Comparison of ENCODE assay signal across 8 mouse cellular contexts in the genomic region with DNA sequence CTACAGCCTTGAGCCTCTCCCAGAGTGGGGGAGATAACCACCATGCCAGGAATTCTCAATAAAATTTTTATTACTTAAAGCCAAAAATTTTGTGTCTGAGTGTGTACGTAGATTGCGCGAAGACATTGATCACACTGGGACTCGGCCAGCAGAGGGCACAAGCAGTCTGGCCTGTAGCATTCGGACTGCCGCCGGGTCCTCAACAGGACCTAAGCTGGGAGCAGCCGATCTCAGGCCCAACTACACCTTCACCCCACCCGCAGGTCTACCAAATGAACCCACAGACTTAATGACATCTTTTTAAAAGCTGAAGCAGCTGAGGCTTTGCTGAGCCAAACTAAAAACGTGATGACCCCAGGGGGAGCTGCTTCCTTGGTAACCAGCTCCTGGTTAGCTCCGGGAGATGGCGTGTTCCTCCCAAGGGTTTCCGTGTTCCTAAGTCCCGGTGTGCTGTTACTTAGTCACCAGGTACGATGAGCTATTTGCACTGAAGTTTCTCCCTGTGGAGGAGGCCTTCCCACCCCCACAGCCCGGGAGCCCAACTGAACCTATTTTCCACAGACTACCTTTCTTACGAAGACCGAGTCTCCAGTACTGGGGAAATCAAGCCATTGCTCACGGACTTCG. TPM values are rescaled to one million over a fixed set of nuclear protein-coding genes. Genes with fewer than 3 reads are reported as not detected.
DNase-seq lines count a peak whose midpoint lies in the region; ATAC-seq and TF ChIP-seq lines count a peak whose summit lies in the region.

No protein-coding gene starts in this region.

- peak; percentile 90 for TF ChIP-seq RAD21 in CH12.LX (IDR thresholded peaks at IDR 0.05; ENCODE audit: low read depth, low read length)

- no peak overlapping the region for H3K9ac ChIP-seq in forebrain, embryonic 13.5 days
- H3K9ac ChIP-seq in CH12.LX (ENCODE audit: insufficient read depth, low read depth): no peak overlapping the region
- no peak overlapping the region for H3K9ac ChIP-seq in kidney, embryonic 15.5 days

- no peak; the same call in 1 of the 2 replicates for TF ChIP-seq POLR2A in CH12.LX (IDR thresholded peaks at IDR 0.05; ENCODE audit: low read depth, low read length)

- dilution Hi-C loops in CH12.LX (cut with MboI; ENCODE audit: extremely low pct_ligation_motif_present, extremely low pct_unique_long_range_greater_than_20kb, low sequenced_read_pairs): no loop called here

- no peaks in the 10 kb centered on the region for H3K27me3 ChIP-seq in forebrain, embryonic 10.5 days (ENCODE audit: poor library complexity, severe bottlenecking)
- no peaks in the 10 kb centered on the region for H3K27me3 ChIP-seq in forebrain, embryonic 13.5 days
- no peaks in the 10 kb centered on the region for H3K27me3 ChIP-seq in CH12.LX (replicated peaks)
- no peaks in the 10 kb centered on the region for H3K27me3 ChIP-seq in kidney, embryonic 15.5 days

- 67% methylated on average over 20 of the region's 20 CpGs for WGBS in forebrain, embryonic 10.5 days
- WGBS in forebrain, embryonic 13.5 days: 66% methylated on average over 20 of the region's 20 CpGs
- WGBS in kidney, embryonic 15.5 days: 65% methylated on average over 20 of the region's 20 CpGs

- no peak for ATAC-seq in forebrain, embryonic 13.5 days
- no peak for ATAC-seq in kidney, embryonic 15.5 days (replicated peaks; ENCODE audit: low FRiP score)

- peak in 1 of 2 experiments; percentile 93; a peak in 3 of 4 replicates for TF ChIP-seq CTCF in CH12.LX (conservative IDR thresholded peaks at IDR 0.05 in 1 of 2, IDR thresholded peaks at IDR 0.05 in 1 of 2; ENCODE audit: low read depth in 2 of 2, low read length in 2 of 2)

- H3K4me2 ChIP-seq in forebrain, embryonic 13.5 days: no peak overlapping the region
- H3K4me2 ChIP-seq in CH12.LX (ENCODE audit: insufficient read depth, low read depth, poor library complexity, severe bottlenecking): no peak overlapping the region
- peak overlapping the region; percentile 48 for H3K4me2 ChIP-seq in kidney, embryonic 15.5 days

- H3K9me3 ChIP-seq in forebrain, embryonic 10.5 days: no peaks in the 10 kb centered on the region
- H3K9me3 ChIP-seq in forebrain, embryonic 13.5 days (replicated peaks): no peaks in the 10 kb centered on the region
- no peaks in the 10 kb centered on the region for H3K9me3 ChIP-seq in CH12.LX (replicated peaks; ENCODE audit: low read length)
- H3K9me3 ChIP-seq in kidney, embryonic 15.5 days (replicated peaks): no peaks in the 10 kb centered on the region

- peaks cover 48% of the 10 kb centered on the region for H3K4me1 ChIP-seq in forebrain, embryonic 10.5 days
- peaks cover 15% of the 10 kb centered on the region for H3K4me1 ChIP-seq in forebrain, embryonic 13.5 days
- peaks cover 27 to 69% of the 10 kb centered on the region in 2 experiments for H3K4me1 ChIP-seq in CH12.LX (ENCODE audit: control insufficient read depth in 1 of 2, insufficient read depth in 2 of 2)
- peaks cover 25% of the 10 kb centered on the region for H3K4me1 ChIP-seq in kidney, embryonic 15.5 days

- H3K4me3 ChIP-seq in forebrain, embryonic 10.5 days: 0 out of 2 replicates have a peak overlapping the region, but pooled peaks have one; percentile 23
- H3K4me3 ChIP-seq in forebrain, embryonic 13.5 days: no peak overlapping the region
- H3K4me3 ChIP-seq in CH12.LX (replicated peaks in 1 of 3; ENCODE audit: low read depth in 2 of 3, low read length in 2 of 3, poor library complexity in 1 of 3): no peak overlapping the region
- H3K4me3 ChIP-seq in kidney, embryonic 15.5 days (replicated peaks): peak overlapping the region; percentile 41; the same call in 1 of the 2 replicates

- H3K27ac ChIP-seq in forebrain, embryonic 10.5 days: 0 out of 2 replicates have a peak overlapping the region, but pooled peaks have one; percentile 5
- H3K27ac ChIP-seq in forebrain, embryonic 13.5 days: no peak overlapping the region
- H3K27ac ChIP-seq in CH12.LX (ENCODE audit: insufficient read depth, low read depth): no peak overlapping the region
- peak overlapping the region; percentile 5; the same call in 1 of the 2 replicates for H3K27ac ChIP-seq in kidney, embryonic 15.5 days

- in situ Hi-C loops in CH12.LX (cut with MboI; ENCODE audit: low pct_ligation_motif_present, low pct_unique_long_range_greater_than_20kb, low sequenced_read_pairs): no loop called here

- H3K79me2 ChIP-seq in CH12.LX (replicated peaks; ENCODE audit: control insufficient read depth, extremely low read depth, insufficient read depth, poor library complexity, severe bottlenecking): peaks cover 28% of the 10 kb centered on the region

- peaks cover 51% of the 10 kb centered on the region for H3K36me3 ChIP-seq in forebrain, embryonic 10.5 days (replicated peaks)
- peaks cover 43% of the 10 kb centered on the region for H3K36me3 ChIP-seq in forebrain, embryonic 13.5 days (ENCODE audit: poor library complexity, severe bottlenecking)
- peaks cover 43 to 84% of the 10 kb centered on the region in 2 experiments for H3K36me3 ChIP-seq in CH12.LX (replicated peaks in 1 of 2; ENCODE audit: control insufficient read depth in 1 of 2, insufficient read depth in 1 of 2, low read length in 1 of 2)
- peaks cover 44% of the 10 kb centered on the region for H3K36me3 ChIP-seq in kidney, embryonic 15.5 days

- peak; percentile 54 for DNase-seq in forebrain, embryonic 10.5 days (ENCODE audit: extremely low spot score, low spot score)
- DNase-seq in CH12.LX (ENCODE audit: extremely low read depth): peak; percentile 71
- peak; percentile 75 for DNase-seq in embryo, embryonic 10.5 days (ENCODE audit: low spot score)
- peak; percentile 67 to 69 for DNase-seq in lung, postnatal 4 days
- peak; percentile 60 to 64 for DNase-seq in thymus, postnatal 36 days
- DNase-seq in right cerebral cortex, adult 2 months (ENCODE audit: low spot score in 2 of 2): no peak

- no peak for TF ChIP-seq EP300 in CH12.LX (IDR thresholded peaks at IDR 0.05; ENCODE audit: low read length)

TF ChIP-seq in CH12.LX, 34 proteins besides CTCF, POLR2A, EP300 and RAD21 (continues in another document):
- peak; percentile 91 for TF ChIP-seq ZC3H11A (IDR thresholded peaks at IDR 0.05; ENCODE audit: low read depth, low read length)
- TF ChIP-seq ZNF384 (IDR thresholded peaks at IDR 0.05; ENCODE audit: low read depth, low read length): no peak
- no peak for TF ChIP-seq GABPA (IDR thresholded peaks at IDR 0.05; ENCODE audit: insufficient replicate concordance, low read depth, low read length)
- TF ChIP-seq BHLHE40 (IDR thresholded peaks at IDR 0.05; ENCODE audit: low read depth, low read length): no peak
- TF ChIP-seq SMC3 (IDR thresholded peaks at IDR 0.05; ENCODE audit: low read depth, low read length): peak; percentile 97
- TF ChIP-seq HCFC1 (IDR thresholded peaks at IDR 0.05; ENCODE audit: low read depth, low read length): no peak
- no peak for TF ChIP-seq NRF1 (IDR thresholded peaks at IDR 0.05; ENCODE audit: low read depth, low read length)
- no peak for TF ChIP-seq E2F4 (IDR thresholded peaks at IDR 0.05; ENCODE audit: insufficient replicate concordance, low read depth, low read length)
- no peak for TF ChIP-seq USF1 (IDR thresholded peaks at IDR 0.05; ENCODE audit: low read depth, low read length)
- peak; percentile 54; the same call in 1 of the 2 replicates for TF ChIP-seq MAZ (IDR thresholded peaks at IDR 0.05; ENCODE audit: low read depth, low read length)
- TF ChIP-seq CHD2 (IDR thresholded peaks at IDR 0.05; ENCODE audit: low read length): no peak
- TF ChIP-seq MAX (IDR thresholded peaks at IDR 0.05; ENCODE audit: low read length): no peak
- no peak for TF ChIP-seq NELFE (IDR thresholded peaks at IDR 0.05; ENCODE audit: low read depth, low read length)

RNA-seq across cellular contexts. Expression of a gene that starts 4.8 kb away (rescaled TPM):
- polyA plus RNA-seq in forebrain, embryonic 10.5 days (2016; fragmentation: Nextera tagmentation; extraction: Ambion mirVana): 490 and 492 TPM in 2 replicates
- polyA plus RNA-seq in forebrain, embryonic 13.5 days (2015; fragmentation: Nextera tagmentation; extraction: Ambion mirVana): 289 and 292 TPM in 2 replicates
- total RNA-seq in CH12.LX (2012; rRNA removed) (440 and 578 TPM in 2 replicates), CH12.LX (2014; rRNA removed) (380 and 405 TPM in 2 replicates)
- 623 and 694 TPM in 2 replicates for polyA plus RNA-seq in CH12.LX (2012; ENCODE audit: insufficient read length, low read depth)
- polyA plus RNA-seq in kidney, embryonic 15.5 days (2015; fragmentation: Nextera tagmentation; extraction: Ambion mirVana): 401 and 402 TPM in 2 replicates

RNA-seq across cellular contexts. Expression of a gene that starts 5.0 kb away (rescaled TPM):
- 255 and 270 TPM in 2 replicates for polyA plus RNA-seq in forebrain, embryonic 10.5 days (2016; fragmentation: Nextera tagmentation; extraction: Ambion mirVana)
- 194 and 209 TPM in 2 replicates for polyA plus RNA-seq in forebrain, embryonic 13.5 days (2015; fragmentation: Nextera tagmentation; extraction: Ambion mirVana)
- 352 and 439 TPM in 2 replicates for total RNA-seq in CH12.LX (2012; rRNA removed)
- total RNA-seq in CH12.LX (2014; rRNA removed): 481 and 498 TPM in 2 replicates
- 301 and 408 TPM in 2 replicates for polyA plus RNA-seq in CH12.LX (2012; ENCODE audit: insufficient read length, low read depth)
- polyA plus RNA-seq in kidney, embryonic 15.5 days (2015; fragmentation: Nextera tagmentation; extraction: Ambion mirVana): 206 and 224 TPM in 2 replicates

RNA-seq across cellular contexts. Expression of a gene that starts 21.5 kb away (rescaled TPM):
- polyA plus RNA-seq in forebrain, embryonic 10.5 days (2016; fragmentation: Nextera tagmentation; extraction: Ambion mirVana): 4.8 and 5.2 TPM in 2 replicates
- 2.5 and 3.8 TPM in 2 replicates for polyA plus RNA-seq in forebrain, embryonic 13.5 days (2015; fragmentation: Nextera tagmentation; extraction: Ambion mirVana)
- total RNA-seq in CH12.LX (2012; rRNA removed) (247 and 283 TPM in 2 replicates), CH12.LX (2014; rRNA removed) (300 and 327 TPM in 2 replicates)
- polyA plus RNA-seq in CH12.LX (2012; ENCODE audit: insufficient read length, low read depth): 585 and 814 TPM in 2 replicates
- 12.5 and 13.3 TPM in 2 replicates for polyA plus RNA-seq in kidney, embryonic 15.5 days (2015; fragmentation: Nextera tagmentation; extraction: Ambion mirVana)

RNA-seq across cellular contexts. Expression of a gene that starts 24.2 kb away (rescaled TPM):
- 397 and 415 TPM in 2 replicates for polyA plus RNA-seq in forebrain, embryonic 10.5 days (2016; fragmentation: Nextera tagmentation; extraction: Ambion mirVana)
- 675 and 699 TPM in 2 replicates for polyA plus RNA-seq in forebrain, embryonic 13.5 days (2015; fragmentation: Nextera tagmentation; extraction: Ambion mirVana)
- total RNA-seq in CH12.LX (2012; rRNA removed): 146 and 197 TPM in 2 replicates
- 59.3 and 64.3 TPM in 2 replicates for total RNA-seq in CH12.LX (2014; rRNA removed)
- polyA plus RNA-seq in CH12.LX (2012; ENCODE audit: insufficient read length, low read depth): 88.4 and 93.7 TPM in 2 replicates
- polyA plus RNA-seq in kidney, embryonic 15.5 days (2015; fragmentation: Nextera tagmentation; extraction: Ambion mirVana): 516 and 519 TPM in 2 replicates

RNA-seq across cellular contexts. Expression of a gene that starts 38.8 kb away (rescaled TPM):
- not detected in 2 replicates for polyA plus RNA-seq in forebrain, embryonic 10.5 days (2016; fragmentation: Nextera tagmentation; extraction: Ambion mirVana)
- polyA plus RNA-seq in forebrain, embryonic 13.5 days (2015; fragmentation: Nextera tagmentation; extraction: Ambion mirVana): not detected in 2 replicates
- total RNA-seq in CH12.LX (2012; rRNA removed) (not detected in 2 replicates), CH12.LX (2014; rRNA removed) (not detected in 2 replicates)
- not detected in 2 replicates for polyA plus RNA-seq in CH12.LX (2012; ENCODE audit: insufficient read length, low read depth)
- not detected in 2 replicates for polyA plus RNA-seq in kidney, embryonic 15.5 days (2015; fragmentation: Nextera tagmentation; extraction: Ambion mirVana)

Comparison
In these comparisons a context has a peak if more than half of its experiments do, and no peak if none do; other contexts are left out.
1. H3K27ac ChIP-seq: peak in forebrain, embryonic 10.5 days (single experiment) and kidney, embryonic 15.5 days (single experiment); none in forebrain, embryonic 13.5 days (single experiment) and CH12.LX (single experiment).
2. H3K4me3 ChIP-seq: peak in forebrain, embryonic 10.5 days (single experiment) and kidney, embryonic 15.5 days (single experiment); none in forebrain, embryonic 13.5 days (single experiment) and CH12.LX (0 of 3).
3. DNase-seq: peak in forebrain, embryonic 10.5 days (single experiment), CH12.LX (single experiment), embryo, embryonic 10.5 days (single experiment), lung, postnatal 4 days (2 of 2) and thymus, postnatal 36 days (2 of 2); none in right cerebral cortex, adult 2 months (0 of 2).
4. RNA of a gene that starts 21.5 kb away (polyA plus RNA-seq): 585 to 814 TPM in CH12.LX; 12.5 to 13.3 TPM in kidney, embryonic 15.5 days, 4.8 to 5.2 TPM in forebrain, embryonic 10.5 days and 2.5 to 3.8 TPM in forebrain, embryonic 13.5 days; every median in the first group is over 10 times any median in the second.